Mouse (Mus musculus) heart, postnatal 4 days (tissue): Measurements from ENCODE around the gene Gpcpd1. TPM values are rescaled to one million over a fixed set of nuclear protein-coding genes. Genes with fewer than 3 reads are reported as not detected.
A peak's percentile ranks its signal among the peaks of the same experiment; 100 is the strongest.

Experiments
- DNase-seq: peaks from one replicate; pipeline ENCODE4 v3.0.0; 2021
- total RNA-seq, 2 experiments: library from RNA; stranded (reverse); gene quantifications; 2 replicates each; pipeline ENCODE4 v1.2.3; 2021

Gpcpd1 gene
- total RNA-seq, 2 experiments from 2014 or later, result 62.0 to 71.1 TPM

DNA sequence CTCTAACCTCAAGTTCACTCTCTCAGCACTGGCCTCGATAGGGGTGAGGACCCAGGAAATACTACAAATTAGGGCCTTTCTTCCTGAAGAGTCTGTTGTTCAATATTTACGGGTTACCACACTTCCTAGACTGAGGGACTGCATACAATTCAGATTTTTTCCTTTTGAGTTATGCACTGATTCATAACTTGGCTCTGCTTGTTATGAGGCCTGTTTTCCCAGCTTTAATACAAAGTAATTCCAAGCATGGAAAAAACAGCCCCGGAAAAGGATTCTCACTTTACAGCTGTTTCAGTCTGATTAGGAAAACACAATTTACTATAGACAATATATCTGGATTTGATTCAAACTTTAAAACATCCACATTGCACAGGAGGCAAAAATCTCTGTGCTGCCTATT is 1.5 kb downstream of the Gpcpd1 start:
- no peak for DNase-seq

DNA sequence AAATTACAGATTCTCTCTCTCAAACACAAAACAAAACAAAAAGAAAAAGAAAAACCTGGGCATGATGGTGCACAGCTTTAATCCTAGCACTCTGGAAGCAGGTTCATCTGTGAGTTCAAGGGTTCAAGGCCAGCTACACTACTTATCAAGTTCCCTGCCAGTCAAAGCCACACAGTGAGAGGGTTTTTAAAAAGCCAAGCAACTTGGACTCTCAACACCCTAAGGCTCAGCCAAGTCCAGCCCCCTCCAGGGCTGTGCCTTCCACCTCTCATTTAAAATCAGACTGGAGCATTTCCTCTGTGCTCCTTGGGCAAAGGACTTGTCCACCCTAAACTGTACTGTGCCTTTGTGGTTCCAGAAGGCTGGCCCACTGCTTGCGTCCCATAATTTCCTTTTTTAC is 3.3 kb downstream of the Gpcpd1 start:
- DNase-seq, result peak; percentile 25

DNA sequence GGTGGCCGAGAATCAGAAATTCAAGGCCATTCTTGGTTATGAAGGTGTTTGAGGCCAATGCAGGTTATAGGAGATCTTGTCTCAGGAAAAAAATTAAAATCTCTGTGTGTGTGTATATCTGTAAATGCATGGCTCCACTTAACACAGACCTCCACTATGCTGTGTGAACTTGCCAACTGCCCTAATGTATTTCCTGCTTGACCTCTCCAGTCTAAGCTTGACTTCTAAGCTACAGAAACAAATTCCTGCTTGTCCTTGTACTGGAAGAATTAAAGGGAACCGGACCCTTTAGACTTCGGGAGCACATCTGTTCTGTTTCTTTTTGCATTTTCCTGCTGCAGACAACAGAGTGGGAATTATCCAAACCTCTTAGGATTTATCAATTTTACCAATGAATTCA is 4.4 kb downstream of the Gpcpd1 start:
- no peak for DNase-seq

DNA sequence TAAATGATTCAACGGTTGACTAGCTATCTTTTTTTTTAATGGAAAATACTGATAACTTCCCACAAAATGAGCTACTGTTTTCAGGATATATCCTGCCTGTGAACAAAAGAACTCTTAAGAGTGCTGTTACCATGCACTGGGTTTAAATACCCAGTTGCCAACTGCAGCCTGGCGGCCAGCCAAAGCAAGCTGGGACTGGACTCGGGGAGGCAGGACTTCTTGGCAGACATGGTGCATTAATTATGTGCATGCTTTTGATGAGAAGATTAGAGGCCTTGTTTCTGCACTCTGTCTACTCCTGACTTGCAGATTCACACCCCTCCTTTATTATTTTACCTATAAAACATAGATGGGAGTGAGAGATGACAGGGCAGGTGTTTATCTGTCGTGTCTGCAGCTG is 5.3 kb downstream of the Gpcpd1 start:
- peak; percentile 87 for DNase-seq

DNA sequence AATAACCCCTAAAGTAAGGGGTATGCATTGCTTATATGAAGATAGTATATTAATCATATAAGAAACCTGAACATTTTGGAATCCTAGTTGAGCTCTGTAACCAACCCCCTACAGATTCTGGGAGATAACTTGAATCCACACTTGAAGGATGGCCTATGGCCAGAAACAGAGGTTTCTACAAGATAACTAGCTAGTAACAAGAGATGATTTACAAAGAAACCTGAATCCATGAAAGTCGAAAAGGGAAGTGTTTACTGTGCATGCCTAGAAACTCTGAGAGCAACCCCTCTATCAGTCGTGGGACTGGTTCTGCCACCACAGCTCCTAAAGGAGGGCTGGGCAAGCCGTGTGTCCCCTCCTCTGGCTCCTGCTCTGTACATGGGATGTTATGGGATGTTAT is 7.8 kb downstream of the Gpcpd1 start:
- no peak for DNase-seq

DNA sequence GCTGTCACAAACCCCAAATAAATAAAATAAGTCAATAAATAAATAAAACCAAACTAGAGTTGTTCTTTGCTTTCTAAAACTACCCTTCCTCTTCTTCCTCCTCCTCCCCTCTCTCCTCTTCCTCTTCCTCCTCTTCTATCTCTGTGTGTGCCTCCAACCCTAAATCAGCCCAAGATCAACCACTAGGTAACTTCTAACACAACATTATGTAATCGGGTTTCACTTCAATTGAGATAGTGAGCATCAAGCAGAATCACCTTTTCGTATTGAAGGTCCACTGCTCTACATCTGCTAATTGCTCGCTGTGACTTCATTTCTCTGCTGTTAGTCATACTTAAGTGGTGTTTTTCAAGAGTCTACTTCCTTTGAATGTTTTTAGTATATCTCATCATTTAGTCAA is 8.8 kb downstream of the Gpcpd1 start:
- no peak for DNase-seq

DNA sequence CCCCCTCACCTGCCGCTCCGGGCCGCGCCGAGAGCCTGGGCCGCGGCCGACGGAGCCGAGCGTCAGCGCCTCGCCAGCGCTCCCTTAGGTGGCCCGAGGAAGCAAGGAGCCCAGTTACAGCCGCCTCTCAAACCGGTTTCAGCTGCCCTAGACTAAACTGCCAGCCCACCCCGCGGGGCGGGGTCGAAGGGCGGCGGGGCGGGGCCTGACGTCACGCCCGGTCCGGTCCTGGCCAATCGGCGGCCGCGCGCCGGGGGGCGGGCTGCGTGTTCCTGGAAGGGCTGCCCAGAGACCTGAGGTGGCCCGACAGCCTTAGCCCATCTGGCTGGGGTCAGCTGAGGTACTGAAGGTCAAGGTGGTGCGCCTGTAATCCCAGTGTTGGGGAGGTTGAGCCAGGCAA is 9.5 kb downstream of the Gpcpd1 start:
- peak; percentile 98 for DNase-seq

DNA sequence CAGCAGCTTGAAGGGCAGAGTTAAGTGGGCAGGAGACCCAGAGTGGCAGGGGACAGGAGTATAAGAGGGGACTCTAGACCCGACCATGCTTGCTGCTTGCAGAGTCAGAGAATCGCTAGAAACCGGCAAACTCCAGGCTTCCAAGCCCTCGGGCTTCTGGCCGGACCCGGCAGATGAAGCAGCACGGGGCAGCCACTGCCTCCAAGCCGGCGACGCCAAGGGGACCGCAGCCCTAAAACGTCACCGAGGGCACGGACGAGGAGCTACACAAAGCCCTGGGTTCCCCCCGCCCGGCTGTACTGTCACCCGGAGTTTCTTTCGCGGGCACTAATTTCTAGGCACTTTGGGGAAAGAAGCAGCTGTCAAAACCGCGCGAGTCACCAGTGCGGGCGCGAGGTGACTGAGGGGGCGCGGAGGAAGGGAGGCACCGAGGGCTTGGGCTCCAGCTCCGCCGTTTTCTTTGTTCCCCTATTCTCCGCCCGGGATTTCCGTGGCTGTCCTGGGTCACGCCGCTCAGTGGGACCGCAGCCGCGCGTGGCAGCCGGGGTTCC is 10.0 kb downstream of the Gpcpd1 start:
- peak; percentile 72 for DNase-seq

DNA sequence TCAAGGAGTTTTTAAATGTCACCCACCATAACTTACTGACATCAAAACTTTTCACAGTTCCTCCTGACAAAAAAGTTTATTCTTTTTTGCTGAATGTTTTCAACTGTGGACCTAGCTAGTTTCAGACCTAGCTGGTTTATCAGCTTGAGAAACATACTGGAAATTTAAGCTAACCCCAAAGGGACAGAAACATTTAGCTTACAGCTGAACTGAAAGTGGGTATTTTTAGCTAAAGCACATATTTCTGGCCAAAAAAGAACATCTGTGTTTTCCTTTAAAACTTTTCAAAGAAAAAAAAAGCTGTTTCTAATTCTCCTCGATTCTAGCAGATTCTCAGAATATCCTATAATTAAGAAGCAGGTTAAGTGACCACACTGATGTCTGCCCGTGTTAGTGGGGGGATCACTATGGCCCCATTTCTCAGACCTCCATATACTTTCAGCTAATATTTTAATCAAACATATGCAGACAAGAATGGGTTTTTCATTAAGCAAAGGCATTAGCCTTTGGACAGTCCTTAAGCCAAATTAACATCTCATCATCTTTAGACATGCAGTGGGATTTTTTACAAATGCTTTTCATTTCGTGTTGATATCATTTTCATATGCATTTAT is 10.9 kb downstream of the Gpcpd1 start:
- no peak for DNase-seq

DNA sequence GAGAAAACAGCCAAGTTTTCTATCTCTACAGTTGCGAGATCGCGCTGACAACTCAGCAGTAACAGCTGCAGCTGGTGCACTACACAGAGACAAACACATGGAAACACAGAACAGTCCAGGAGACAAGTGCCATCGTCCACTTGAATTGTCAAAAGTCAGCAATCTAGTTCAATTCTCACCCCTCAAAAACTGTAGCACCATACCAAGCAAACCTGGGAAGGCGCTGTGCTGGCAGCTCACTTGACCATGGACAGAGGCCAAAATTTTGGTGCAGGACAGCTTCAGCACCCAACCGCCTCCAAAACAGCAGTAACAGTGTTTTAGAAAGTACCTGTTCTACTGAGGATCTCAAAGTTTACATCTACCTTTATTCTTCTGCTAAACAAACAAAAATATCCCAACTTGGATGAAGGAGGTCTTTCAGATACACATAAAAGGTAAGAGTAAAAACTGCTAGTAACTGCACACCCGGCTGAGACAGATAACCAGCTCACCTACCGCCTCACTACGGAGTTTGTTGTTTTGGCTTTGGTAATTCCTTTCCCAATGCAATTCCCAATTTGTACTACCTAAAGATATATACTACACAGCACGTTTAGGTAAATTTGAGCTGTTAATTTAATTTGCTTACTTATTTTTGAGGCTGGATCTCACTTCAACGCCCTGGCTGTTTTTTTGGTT is 11.6 kb downstream of the Gpcpd1 start:
- peak; percentile 78 for DNase-seq

DNA sequence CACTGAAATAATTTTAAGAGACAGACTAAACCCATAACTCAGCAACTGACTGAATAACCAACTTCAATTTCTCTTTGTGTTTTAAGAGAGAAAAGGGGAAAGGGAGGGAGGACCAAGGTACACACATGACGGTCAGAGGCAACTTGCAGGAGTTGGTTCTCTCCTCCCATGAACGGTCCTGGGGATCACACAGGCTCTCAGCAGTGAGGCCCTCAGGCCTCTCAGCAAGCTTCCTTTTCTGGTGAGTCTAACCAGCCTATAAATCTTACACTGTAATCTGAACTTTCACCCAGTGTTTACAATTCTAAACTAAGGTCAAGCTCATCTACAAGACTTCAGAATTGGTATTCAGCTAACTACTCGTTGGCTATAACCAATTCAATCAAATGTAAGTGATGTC is 12.3 kb downstream of the Gpcpd1 start:
- no peak for DNase-seq

DNA sequence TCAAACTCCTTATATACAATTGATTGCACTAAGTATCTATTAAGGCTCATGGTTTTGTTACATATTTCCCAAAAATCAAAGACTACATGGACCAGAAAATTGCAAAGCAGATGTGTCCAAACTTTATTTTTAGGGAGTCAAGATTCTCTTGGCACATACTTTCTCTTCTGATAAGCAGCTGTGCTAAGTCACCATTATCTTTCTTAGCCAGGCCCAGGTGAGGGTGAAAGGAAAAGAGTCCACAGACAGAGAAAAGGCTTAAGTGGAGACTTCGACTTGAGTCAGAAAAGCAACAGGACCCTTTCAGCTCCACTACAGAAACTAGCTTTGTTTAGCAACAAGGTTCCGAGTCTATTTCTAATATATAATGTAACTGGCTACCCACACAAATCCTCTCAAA is 14.2 kb downstream of the Gpcpd1 start:
- DNase-seq, result no peak

DNA sequence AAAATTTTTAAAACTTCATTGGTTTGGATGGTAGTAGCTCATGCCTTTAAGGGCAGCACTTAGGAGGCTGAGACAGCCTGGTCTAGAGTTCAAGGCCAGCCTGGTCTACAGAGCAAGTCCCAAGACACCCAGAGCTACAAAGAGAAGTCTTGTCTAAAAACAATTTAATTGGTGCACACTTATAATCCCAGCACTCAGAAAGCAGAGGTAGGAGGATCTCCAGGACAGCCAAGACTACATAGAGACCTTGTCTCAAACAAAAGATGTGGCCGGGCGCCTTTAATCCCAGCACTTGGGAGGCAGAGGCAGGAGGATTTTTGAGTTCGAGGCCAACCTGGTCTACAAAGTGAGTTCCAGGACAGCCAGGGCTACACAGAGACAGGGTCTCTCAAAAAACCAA is 14.9 kb downstream of the Gpcpd1 start:
- DNase-seq, result no peak

DNA sequence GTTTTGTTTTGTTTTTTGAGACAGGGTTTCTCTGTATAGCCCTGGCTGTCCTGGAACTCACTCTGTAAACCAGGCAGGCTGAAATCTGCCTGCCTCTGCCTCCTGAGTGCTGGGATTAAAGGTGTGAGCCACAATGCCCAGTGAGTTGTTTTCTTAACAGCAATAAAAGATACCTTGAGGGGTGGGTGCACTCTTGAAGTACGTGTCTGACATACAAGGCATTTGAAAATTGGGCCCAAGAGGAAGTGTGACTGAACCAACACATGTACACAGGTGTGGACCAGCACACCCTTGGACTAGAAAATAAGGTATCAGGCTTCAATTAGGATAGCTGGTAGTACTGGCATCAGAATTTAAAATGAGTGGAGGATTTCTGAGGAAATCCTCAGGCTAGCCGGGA is 16.2 kb downstream of the Gpcpd1 start:
- no peak for DNase-seq

DNA sequence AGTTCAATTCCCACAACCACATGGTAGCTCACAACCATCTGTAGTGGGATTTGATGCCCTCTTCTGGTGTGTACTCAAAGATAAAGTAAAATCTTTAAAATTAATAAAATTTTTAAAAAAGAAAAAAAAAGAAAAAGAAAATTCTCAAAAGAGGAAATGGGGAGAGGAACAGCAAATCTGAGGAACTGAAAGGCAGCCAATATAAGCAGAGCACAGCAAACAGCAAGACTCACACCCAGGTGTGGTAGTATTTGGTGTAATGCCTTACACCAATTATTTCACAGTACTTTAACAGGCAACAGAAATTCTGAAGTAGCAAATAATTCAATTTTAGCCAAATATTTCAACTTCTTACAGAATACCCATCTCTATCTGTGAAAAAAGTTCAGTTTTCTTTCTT is 16.7 kb downstream of the Gpcpd1 start:
- DNase-seq, result no peak

DNA sequence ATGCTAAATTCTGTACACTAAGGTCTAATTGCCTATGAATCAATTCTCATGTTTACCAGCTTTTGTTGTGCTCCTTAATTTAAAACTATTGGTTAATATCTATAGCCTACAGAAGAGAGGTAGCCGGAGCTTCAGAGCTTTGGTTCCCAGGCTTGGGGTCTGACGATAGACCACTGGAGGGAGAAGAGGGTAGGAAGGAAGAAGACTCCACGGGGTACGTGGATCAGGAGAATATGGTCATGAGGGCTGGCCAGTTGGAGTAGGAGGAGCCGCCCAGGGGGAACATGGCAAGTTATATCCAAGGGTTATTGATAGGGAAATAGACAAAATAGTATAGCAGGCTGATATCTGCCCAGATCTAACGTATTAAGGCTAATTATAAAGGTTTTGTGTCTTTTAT is 17.8 kb downstream of the Gpcpd1 start:
- no peak for DNase-seq

DNA sequence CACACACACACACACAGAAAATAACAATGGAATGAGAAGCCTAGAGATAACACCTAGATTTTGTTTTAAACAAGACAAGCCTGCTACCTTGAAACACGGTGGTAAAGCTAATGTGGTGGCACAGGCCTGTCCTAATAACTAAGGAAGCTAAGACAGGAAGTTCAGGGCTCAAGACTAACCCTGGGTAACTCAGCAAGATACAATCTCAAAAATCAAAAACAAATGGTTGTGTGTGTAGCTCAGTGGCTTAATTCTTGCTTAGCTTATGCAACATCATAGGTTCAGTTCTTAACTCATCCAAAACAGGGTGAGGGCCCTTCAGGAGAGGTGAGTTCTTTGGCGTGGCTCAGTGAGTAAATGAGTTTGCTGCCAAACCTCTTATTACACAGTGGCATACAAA is 20.1 kb downstream of the Gpcpd1 start:
- DNase-seq, result no peak

DNA sequence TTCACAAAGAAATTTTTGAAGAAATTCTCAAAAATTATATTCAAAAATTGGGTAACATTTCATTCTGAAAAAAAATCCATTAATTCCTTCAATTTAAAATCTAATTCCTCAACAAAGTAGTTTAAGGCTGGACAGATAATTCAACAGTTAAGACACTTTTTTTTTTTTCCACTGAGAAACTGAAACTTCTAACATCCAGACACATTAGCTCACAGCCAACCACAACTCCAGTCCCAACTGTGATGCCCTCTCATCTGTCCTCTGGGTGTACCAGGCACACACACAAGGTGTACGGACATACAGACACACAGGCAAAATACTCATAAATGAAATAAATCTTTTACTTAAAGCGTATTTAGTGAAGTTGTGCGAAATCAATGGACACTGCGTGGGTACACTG is 25.7 kb downstream of the Gpcpd1 start:
- DNase-seq, result no peak

DNA sequence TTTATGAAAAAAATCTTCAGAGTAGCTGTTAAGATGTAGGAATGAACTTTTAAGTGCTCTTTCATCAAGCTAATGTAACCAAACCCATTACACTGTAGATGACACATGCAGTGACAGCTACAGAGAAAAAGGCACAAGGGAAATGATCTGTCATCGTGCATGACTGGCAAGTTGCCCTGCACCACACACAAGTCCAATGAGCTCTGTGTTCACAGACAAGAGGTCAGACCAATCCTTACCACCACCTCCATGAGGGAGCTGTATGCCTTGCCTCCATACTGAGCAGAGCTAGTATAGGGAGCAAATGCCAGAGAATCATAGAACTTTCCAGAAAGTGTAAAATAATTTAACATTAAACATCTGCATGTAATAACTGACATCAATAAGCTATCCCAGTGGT is 59.7 kb downstream of the Gpcpd1 start:
- no peak for DNase-seq

DNA sequence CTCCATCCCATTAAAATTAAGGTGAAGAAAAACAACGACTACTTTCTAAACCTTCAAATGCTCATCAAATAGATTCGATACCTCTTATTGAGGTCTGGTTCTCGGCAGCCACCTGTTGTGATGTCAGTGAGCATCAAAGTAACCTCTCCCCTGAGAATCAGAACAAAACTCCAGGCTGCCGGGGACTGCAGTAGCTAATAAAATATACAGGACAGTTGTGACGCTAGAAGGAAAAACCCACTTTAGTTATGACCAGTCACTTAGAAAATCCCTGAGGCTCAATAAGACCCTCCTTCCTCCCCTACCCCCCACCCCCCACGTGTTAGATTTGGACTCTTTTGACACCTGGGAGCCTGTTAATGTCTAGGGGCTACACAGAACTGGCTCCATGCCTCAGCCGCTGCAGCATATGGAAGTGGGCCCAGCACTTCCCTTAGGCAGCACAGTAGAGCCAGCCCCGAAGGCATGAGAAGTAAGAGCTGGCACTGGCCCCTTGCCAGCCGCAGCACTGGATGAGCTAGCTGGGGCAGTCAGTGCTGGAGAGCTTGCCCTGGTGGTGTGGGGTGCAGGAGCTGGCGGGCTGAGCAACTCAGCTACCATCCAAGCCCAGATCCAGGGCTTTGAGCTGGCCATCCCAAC is 60.5 kb downstream of the Gpcpd1 start:
- DNase-seq, result peak; percentile 48

DNA sequence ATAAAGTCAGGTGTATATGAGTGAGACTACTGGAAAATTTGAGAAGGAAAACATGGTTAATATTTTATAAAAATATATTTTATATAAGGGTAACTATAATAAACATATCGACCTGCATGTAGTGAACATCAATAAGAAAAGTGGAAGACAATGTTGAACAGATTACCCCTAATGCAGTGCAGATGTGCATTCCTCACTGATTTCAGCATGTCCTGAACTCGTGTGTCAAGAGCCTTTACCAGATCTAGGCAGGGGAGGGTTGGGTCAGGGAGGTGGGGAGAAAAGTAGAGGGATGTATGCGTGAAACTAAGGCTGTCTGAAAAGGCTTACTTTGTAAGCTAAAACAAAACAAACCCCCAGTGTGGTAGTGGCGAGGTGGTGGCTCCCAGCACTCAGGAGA is 61.4 kb downstream of the Gpcpd1 start:
- no peak for DNase-seq

DNA sequence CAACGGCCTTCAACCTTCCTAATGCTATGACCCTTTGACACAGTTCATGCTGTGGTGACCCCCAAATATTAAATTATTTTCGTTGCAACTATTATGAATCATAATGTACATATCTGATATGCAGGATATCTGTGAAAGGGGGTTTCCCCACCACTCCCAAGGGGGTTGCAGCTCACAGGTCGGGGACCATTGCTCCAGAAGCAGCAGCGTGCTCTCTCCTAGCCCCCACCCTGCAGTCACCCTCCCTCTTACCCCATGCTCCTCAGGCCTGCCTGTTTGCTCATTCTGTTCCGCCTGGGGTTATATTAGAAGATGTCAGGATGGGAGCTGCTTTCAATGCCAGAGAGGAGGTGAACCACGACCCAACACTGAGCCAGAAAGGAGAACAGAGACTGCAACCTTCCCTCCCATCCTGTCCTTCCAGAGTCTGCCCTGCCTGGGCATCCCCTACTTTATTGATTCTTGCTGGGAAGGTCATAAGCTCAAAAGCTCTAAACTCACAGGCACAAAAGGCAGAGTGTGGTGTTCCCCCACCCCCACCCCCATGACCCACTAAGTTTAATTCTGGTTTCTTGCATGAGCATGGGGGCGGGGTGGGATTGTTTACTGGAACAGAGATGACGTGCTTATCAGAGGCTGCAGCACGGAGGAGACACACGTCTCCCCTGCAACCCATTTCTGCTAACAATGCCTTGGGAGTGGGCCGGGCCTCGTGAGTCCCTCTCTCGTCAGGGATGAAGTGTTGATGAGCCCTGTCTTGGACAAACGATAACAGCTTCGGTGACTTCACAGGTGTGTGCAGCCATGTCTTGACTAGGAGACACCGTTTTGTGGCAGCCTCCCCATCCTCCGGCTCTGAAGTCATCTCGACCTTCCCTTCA is 69.3 kb downstream of the Gpcpd1 start:
- DNase-seq, result no peak
